Mouse (Mus musculus) heart, adult 8-10 months (tissue): ENCODE data around the gene Gm11985. TPM values are rescaled to one million over a fixed set of nuclear protein-coding genes. Genes with fewer than 3 reads are reported as not detected.
"Not testable (repeated sequence)": the region's sequence is repeated elsewhere in the genome, so short reads cannot be mapped to it uniquely, and the experiment has no call there.

Source experiments
- DNase-seq: peaks from one replicate; pipeline ENCODE4 v3.0.0; 2022; ENCODE audit warnings: low spot score
- total RNA-seq, 4 experiments: library from RNA; stranded (reverse); gene quantifications; 2 replicates each; pipeline ENCODE4 v1.2.4; 2022

Gm11985 gene
- not detected for total RNA-seq

- no peak for DNase-seq
Measured at GRCm38 (mm10) chr11:7188469-7188868, at the start of gene Gm11985. Gene Gm11985, minus strand, starts transcription at chr11:7188569.

GRCm38 (mm10) chr11:7237712-7238111, 49.3 kb upstream of the Gm11985 start:
- no peak for DNase-seq

GRCm38 (mm10) chr11:7236751-7237150, 48.4 kb upstream of the Gm11985 start:
- DNase-seq, result no peak

GRCm38 (mm10) chr11:7234981-7235609, 46.7 kb upstream of the Gm11985 start:
- DNase-seq, result no peak

- no peak for DNase-seq
Measured at GRCm38 (mm10) chr11:7234436-7234835, 46.1 kb upstream of the Gm11985 start.

GRCm38 (mm10) chr11:7233333-7233732, 45.0 kb upstream of the Gm11985 start:
- DNase-seq, result no peak

GRCm38 (mm10) chr11:7231958-7232357, 43.6 kb upstream of the Gm11985 start:
- DNase-seq, result no peak

- DNase-seq, result no peak
Measured at GRCm38 (mm10) chr11:7230000-7230399, 41.6 kb upstream of the Gm11985 start.

- DNase-seq, result no peak
Measured at GRCm38 (mm10) chr11:7228107-7228506, 39.7 kb upstream of the Gm11985 start.

GRCm38 (mm10) chr11:7226810-7227550, 38.6 kb upstream of the Gm11985 start:
- DNase-seq, result no peak

GRCm38 (mm10) chr11:7226200-7226599, 37.8 kb upstream of the Gm11985 start:
- no peak for DNase-seq

GRCm38 (mm10) chr11:7221826-7222225, 33.5 kb upstream of the Gm11985 start:
- not testable (repeated sequence) for DNase-seq

- DNase-seq, result peak; percentile 54
Measured at GRCm38 (mm10) chr11:7215703-7216102, 27.3 kb upstream of the Gm11985 start.

- peak; percentile 41 for DNase-seq
Measured at GRCm38 (mm10) chr11:7214761-7215160, 26.4 kb upstream of the Gm11985 start.

GRCm38 (mm10) chr11:7214342-7214660, 25.9 kb upstream of the Gm11985 start:
- no peak for DNase-seq

GRCm38 (mm10) chr11:7213501-7214341, 25.4 kb upstream of the Gm11985 start, which contains the start of gene Igfbp3:
Gene Igfbp3, minus strand, starts transcription at chr11:7213923.
- DNase-seq, result no peak

- DNase-seq, result no peak
Measured at GRCm38 (mm10) chr11:7213161-7213500, 24.8 kb upstream of the Gm11985 start.

- no peak for DNase-seq
Measured at GRCm38 (mm10) chr11:7212126-7212798, 23.9 kb upstream of the Gm11985 start.

GRCm38 (mm10) chr11:7211211-7211610, 22.8 kb upstream of the Gm11985 start:
- DNase-seq, result no peak

- DNase-seq, result peak; percentile 45
Measured at GRCm38 (mm10) chr11:7210343-7210742, 22.0 kb upstream of the Gm11985 start.

- no peak for DNase-seq
Measured at GRCm38 (mm10) chr11:7203846-7204245, 15.5 kb upstream of the Gm11985 start.

GRCm38 (mm10) chr11:7202206-7202605, 13.8 kb upstream of the Gm11985 start:
- no peak for DNase-seq
